Mouse (Mus musculus): Measurements from ENCODE around the gene Iqsec1.
"Not testable (repeated sequence)": the region's sequence is repeated elsewhere in the genome, so short reads cannot be mapped to it uniquely, and the experiment has no call there.

Gene Iqsec1

GRCm38 (mm10) chr6:90661029-90661399, 327.5 kb downstream of the Iqsec1 start:
- no peak for DNase-seq (ENCODE audit: low spot score)

- no peak for DNase-seq (ENCODE audit: low spot score)
Measured at GRCm38 (mm10) chr6:90660398-90661028, 328.0 kb downstream of the Iqsec1 start.

GRCm38 (mm10) chr6:90659913-90660312, 328.6 kb downstream of the Iqsec1 start:
- no peak for DNase-seq (ENCODE audit: low spot score)

DNA sequence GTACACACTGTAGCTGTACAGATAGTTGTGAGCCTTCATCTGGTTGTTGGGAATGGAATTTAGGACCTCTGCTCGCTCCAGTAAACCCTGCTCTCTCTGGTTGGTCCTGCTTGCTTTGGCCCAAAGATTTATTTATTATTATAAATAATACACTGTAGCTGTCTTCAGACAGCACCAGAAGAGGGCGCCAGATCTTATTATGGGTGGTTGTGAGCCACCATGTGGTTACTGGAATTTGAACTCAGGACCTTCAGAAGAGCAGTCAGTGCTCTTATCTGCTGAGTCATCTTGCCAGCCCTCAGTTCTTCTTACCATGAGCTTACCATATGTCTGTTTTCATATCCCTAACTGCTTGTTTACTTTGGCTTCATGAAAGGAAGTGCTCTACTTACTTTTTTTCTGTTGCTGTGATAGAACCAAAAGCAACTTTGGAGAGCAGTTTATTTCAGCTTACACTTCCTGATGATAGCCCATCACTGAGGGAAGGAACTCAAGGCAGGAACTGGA, 332.1 kb downstream of the Iqsec1 start:
- not testable (repeated sequence) for DNase-seq (ENCODE audit: low spot score)

- peak; percentile 35 for DNase-seq (ENCODE audit: low spot score)
Measured at GRCm38 (mm10) chr6:90653736-90654135, 334.7 kb downstream of the Iqsec1 start.

DNA sequence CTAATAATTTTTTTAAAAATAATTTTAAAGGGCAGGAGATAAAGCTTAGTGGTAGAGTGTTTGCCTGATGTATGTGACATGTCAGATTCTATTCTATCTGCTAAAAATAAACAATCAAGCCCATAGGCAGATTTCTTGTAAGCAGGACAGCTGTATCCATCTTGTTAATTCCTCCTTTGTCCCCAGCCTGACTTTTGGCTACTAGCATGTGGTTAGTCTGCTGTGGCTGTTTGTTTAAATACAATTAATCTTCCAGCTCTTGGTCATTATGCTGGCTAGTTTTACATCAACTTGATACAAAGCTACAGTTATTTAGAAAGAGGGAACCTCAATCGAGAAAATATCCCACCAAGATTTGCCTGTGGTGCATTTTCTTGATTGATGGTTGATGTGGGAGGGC, 337.9 kb downstream of the Iqsec1 start:
- no peak for DNase-seq (ENCODE audit: low spot score)

DNA sequence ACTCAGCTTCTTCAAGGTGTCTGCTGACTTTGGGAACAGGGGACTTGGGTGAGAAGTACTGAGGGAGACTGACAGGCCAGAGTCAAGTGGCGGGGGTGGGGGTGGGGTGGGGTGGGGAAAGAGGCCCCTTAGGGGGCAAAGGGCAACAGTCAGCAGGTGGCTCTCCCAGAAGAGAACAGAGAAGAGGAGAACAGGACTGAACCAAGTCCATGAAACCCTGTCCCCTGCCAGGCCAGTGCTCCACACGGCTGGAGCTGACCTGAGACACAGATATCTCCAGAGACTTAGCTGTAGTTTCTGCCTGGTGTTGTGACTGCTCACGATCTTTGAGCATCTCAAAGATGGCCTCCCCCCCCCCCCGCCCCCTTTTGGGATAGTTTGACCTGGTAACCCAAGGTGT, 339.2 kb downstream of the Iqsec1 start:
- no peak for DNase-seq (ENCODE audit: low spot score)

DNA sequence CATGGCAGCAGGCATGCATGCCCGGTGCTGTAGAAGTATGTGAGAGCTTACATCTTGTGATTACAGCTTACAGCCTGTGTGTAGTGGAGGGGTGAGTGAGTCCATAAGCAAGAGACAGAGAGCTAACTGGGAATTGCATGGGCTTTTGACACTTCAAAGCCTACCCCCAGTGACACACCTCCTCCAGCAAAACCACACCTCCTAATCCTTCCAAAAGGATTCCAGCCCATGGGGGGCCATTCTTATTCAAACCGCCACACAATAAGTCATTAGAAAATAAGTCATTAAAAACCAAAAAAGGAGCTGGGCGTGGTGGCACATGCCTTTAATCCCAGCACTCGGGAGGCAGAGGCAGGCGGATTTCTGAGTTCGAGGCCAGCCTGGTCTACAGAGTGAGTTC, 340.1 kb downstream of the Iqsec1 start:
- DNase-seq (ENCODE audit: low spot score) = no peak

- DNase-seq (ENCODE audit: low spot score) = no peak
Measured at GRCm38 (mm10) chr6:90644965-90645364, 343.5 kb downstream of the Iqsec1 start.

DNA sequence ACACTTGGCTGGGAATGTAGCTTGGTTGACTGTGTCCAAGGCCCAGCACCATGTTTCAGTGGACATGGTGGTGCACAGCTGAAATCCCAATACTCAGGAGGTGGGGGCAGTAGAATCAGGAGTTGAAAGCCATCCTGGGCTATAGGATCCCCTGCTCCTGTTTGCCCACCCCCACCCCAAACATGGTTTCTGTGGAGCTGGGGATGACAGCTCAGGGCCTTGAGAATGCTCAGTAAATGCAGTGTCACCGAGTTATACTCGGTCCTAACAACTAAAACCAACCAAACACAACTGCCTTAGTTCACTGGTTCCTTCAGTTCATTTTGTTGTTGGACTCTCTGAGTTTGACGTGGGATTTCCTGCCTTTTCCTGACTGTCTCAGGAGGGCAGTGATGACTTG, 345.4 kb downstream of the Iqsec1 start:
- no peak for DNase-seq (ENCODE audit: low spot score)

DNA sequence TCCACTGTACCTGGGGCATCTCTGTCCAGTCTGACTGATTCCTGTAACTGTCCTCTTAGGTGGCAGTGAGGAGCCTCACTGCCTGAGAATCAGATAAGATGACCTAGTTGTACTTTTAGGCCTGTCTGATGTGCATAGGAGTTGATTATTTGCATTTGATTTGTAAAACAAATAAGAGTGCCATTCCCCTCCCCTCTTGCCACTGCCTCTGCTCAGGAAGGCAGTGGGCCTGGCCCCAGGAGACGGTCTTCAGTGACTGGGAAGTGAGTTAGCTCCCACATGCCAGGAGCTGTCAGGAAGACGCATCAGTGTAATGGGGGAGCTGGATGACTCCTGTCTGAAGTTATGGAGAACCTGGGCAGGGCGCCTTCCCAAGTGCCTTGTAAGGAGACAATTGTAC, 352.9 kb downstream of the Iqsec1 start:
- DNase-seq (ENCODE audit: low spot score) = no peak

DNA sequence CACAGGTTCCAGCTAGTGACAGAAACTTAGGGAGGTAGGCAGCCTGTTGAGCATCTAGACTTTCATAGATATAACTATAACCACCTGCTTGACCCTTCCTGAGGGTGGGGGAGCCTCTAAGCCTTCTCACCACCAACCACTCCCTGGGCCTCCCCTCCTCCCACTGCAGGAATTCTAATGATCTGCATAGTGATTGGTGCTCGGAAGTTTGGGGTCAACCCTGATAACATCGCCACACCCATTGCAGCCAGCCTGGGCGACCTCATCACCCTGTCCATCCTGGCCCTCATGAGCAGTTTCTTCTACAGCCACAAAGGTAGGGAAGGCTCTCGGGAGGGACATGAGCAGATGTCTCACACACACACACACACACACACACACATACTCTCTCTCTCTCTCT, 353.4 kb downstream of the Iqsec1 start:
- no peak for DNase-seq (ENCODE audit: low spot score)

- DNase-seq (ENCODE audit: low spot score) = not testable (repeated sequence)
Measured at GRCm38 (mm10) chr6:90632526-90632925, 356.0 kb downstream of the Iqsec1 start.

DNA sequence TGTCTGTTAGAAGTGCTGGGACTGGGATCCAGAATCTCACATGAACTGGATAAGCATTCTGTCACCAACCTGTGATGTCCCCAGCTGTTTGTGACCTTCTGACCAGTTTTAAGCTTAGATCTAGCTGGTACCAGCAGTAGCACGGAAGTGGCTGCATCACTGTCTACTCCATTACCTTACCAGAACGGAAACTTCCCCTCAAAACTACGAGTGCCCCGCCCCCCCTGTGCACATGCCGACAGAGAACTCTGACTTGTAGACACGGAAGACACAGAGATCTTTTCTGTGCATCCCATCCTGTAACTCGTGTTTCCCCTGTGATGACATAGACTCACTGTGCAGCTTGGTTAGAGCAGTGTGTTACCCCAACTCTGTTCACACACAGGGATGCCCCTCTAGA, 358.1 kb downstream of the Iqsec1 start:
- no peak for DNase-seq (ENCODE audit: low spot score)

GRCm38 (mm10) chr6:90629506-90629905, 359.0 kb downstream of the Iqsec1 start:
- DNase-seq (ENCODE audit: low spot score) = no peak

DNA sequence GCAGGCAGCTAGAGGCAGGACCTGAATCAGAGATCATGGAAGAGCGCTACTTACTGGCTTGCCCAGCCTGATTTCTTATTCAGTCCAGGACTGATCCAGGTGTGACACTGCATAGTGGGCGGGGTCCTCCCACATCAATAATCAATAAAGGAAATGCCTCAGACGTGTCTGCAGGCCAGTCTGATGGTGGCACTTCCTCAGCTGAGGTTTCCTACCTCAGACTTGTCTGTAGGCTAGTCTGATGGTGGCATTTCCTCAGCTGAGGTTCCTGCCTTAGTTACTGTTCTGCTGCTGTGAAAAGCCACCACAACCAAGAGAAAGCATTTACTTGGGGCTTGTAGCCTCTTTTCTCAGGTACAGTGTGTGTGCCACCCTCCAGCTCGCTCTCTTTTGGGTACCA, 360.9 kb downstream of the Iqsec1 start:
- DNase-seq (ENCODE audit: low spot score) = no peak

DNA sequence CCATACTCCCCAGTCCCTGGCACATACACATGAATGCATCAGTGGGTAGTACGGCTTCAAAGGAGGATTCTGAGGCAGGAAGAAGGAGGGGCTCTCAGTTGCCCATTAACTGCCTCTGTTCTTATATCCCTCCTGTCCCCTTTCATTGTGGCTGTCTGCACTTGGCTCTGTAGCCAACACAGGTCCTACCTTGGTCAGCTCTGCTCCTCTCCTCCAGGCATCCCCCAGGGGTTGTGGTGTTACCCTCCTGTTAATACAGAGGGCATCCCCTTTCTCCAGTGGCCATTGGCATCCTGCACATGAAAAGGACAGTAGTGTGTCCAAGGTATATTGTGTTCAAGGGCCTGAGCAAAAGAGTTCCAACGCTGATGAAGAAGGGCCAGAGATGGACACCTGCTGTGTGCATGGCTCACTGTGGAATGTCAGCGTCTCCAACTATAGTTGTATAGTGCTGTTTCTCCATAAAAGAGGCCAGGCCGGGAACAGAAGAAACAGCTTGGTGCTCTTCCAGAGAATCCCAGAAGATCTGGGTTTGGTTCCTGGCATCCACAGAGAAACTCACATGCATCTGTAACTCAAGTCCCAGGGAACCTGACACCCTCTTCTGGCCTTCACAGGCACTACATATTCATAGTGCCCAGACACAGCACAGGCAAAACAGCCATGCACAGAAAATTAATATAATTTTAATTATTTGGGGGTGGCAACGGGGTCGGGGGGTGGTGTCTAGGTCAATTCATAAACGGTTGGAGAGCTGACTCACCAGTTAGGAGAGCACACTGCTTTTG, 363.1 kb downstream of the Iqsec1 start:
- DNase-seq (ENCODE audit: low spot score) = no peak

- DNase-seq (ENCODE audit: low spot score) = no peak
Measured at GRCm38 (mm10) chr6:90624733-90625132, 363.8 kb downstream of the Iqsec1 start.

DNA sequence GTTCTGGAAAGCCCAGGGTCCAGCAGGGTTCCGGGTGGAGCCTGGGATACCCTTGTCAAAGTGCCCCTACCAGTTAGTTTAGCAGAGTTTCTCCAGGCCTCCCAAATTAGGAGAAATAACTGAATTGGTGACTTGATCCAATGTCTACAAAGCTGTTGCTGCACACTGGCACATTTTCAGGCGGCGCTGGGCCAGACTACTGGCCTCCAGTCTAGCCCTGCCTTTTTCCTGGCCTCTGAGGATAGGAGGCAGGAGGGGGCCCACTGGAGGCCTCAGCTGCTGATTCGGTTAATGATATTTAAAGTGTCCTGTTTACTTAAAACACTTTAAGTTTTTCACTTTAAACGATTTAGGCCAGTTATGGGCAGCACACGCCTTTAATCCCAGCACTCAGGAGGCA, 364.3 kb downstream of the Iqsec1 start:
- DNase-seq (ENCODE audit: low spot score) = no peak

- no peak for DNase-seq (ENCODE audit: low spot score)
Measured at GRCm38 (mm10) chr6:90623456-90623836, 365.0 kb downstream of the Iqsec1 start.

DNA sequence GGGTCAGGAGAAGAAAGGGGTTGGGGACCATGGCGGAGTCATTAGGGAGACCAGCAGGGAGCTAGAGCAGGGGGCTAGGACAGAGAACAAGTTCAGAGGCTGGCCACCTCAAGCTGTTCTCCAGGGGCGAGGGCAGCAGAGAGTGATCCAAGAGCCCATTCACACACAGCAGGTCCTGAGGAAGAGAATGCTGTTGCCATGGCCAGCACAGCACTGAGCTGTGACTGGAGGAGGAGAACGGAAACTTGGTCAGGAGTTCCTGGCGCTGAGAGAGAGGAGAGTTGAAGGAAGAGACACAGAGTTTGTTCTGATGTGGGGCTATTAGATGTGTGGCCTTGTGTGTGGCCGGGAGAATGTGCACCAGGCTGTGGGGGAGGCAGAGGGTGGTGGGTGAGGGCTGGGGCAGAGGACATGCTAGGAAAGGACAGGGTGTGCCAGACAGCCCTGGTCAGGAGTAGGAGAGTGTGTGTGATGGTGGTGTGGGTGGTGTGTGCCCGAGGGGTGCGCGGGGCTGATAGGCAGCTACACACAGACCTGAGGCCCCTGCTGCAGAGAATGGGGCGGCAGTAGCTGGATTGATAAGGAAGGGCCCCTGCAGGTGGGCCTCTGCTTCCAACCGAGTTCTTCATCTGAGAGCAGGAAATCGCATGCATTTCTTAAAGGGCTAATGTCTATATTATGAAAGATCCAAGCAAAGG, 365.6 kb downstream of the Iqsec1 start:
- no peak for DNase-seq (ENCODE audit: low spot score)

- DNase-seq (ENCODE audit: low spot score) = no peak
Measured at GRCm38 (mm10) chr6:90621584-90621890, 366.9 kb downstream of the Iqsec1 start.

All from ovary, postnatal 14 days (tissue).